Mouse (Mus musculus): Measurements from ENCODE around the gene Igf2bp1. TPM values are rescaled to one million over a fixed set of nuclear protein-coding genes. Genes with fewer than 3 reads are reported as not detected.
A peak's percentile ranks its signal among the peaks of the same experiment; 100 is the strongest.

Igf2bp1 gene
- polyA plus RNA-seq, 1 experiment = 392 TPM

GRCm38 (mm10) chr11:96017941-96018351, 12.2 kb upstream of the Igf2bp1 start:
- peaks cover 11% of the 10 kb centered on the region for H3K4me1 ChIP-seq (ENCODE audit: control insufficient read depth, insufficient read depth, low read length)
- no peaks in the 10 kb centered on the region for H3K36me3 ChIP-seq (ENCODE audit: control insufficient read depth, insufficient read depth, low read length, poor library complexity, severe bottlenecking)
- no peaks in the 10 kb centered on the region for H3K27me3 ChIP-seq (ENCODE audit: control insufficient read depth, insufficient read depth, low read length, poor library complexity, severe bottlenecking)
- no peaks in the 10 kb centered on the region for H3K9me3 ChIP-seq (replicated peaks; ENCODE audit: control insufficient read depth, insufficient read depth, low read length, poor library complexity, severe bottlenecking)
- H3K27ac ChIP-seq (ENCODE audit: insufficient read depth, low read length) = peak overlapping the region; percentile 99
- peak overlapping the region; percentile 4 for H3K4me3 ChIP-seq (ENCODE audit: low read depth, low read length)
- TF ChIP-seq CTCF (IDR thresholded peaks at IDR 0.05; ENCODE audit: low read depth, low read length) = no peak
- peak; percentile 98 for TF ChIP-seq EP300 (IDR thresholded peaks at IDR 0.05; ENCODE audit: insufficient read depth, low read depth, low read length)
- peak overlapping the region; percentile 26 for H3K9ac ChIP-seq (ENCODE audit: low read depth, poor library complexity, severe bottlenecking)

GRCm38 (mm10) chr11:96015421-96015820, 9.7 kb upstream of the Igf2bp1 start:
- Histone ChIP-seq H3K4me1 (ENCODE audit: control insufficient read depth, insufficient read depth, low read length) (peaks cover 10% of the 10 kb centered on the region), H3K36me3 (ENCODE audit: control insufficient read depth, insufficient read depth, low read length, poor library complexity, severe bottlenecking) (no peaks in the 10 kb centered on the region), H3K27ac (ENCODE audit: insufficient read depth, low read length) (no peak overlapping the region), H3K9me3 (replicated peaks; ENCODE audit: control insufficient read depth, insufficient read depth, low read length, poor library complexity, severe bottlenecking) (no peaks in the 10 kb centered on the region), H3K27me3 (ENCODE audit: control insufficient read depth, insufficient read depth, low read length, poor library complexity, severe bottlenecking) (no peaks in the 10 kb centered on the region), H3K9ac (ENCODE audit: low read depth, poor library complexity, severe bottlenecking) (no peak overlapping the region), H3K4me3 (ENCODE audit: low read depth, low read length) (no peak overlapping the region)
- TF ChIP-seq EP300 (IDR thresholded peaks at IDR 0.05; ENCODE audit: insufficient read depth, low read depth, low read length) = no peak
- TF ChIP-seq CTCF (IDR thresholded peaks at IDR 0.05; ENCODE audit: low read depth, low read length) = no peak
- TF ChIP-seq POLR2A (IDR thresholded peaks at IDR 0.05; ENCODE audit: insufficient read depth, low read length) = no peak

GRCm38 (mm10) chr11:96011982-96012381, 6.2 kb upstream of the Igf2bp1 start:
- Histone ChIP-seq H3K9ac (ENCODE audit: low read depth, poor library complexity, severe bottlenecking) (peak overlapping the region; percentile 58; the same call in 1 of the 2 replicates), H3K27me3 (ENCODE audit: control insufficient read depth, insufficient read depth, low read length, poor library complexity, severe bottlenecking) (no peaks in the 10 kb centered on the region), H3K36me3 (ENCODE audit: control insufficient read depth, insufficient read depth, low read length, poor library complexity, severe bottlenecking) (no peaks in the 10 kb centered on the region), H3K4me1 (ENCODE audit: control insufficient read depth, insufficient read depth, low read length) (peaks cover 2% of the 10 kb centered on the region), H3K4me3 (ENCODE audit: low read depth, low read length) (peak overlapping the region; percentile 24; the same call in 1 of the 2 replicates), H3K27ac (ENCODE audit: insufficient read depth, low read length) (no peak overlapping the region), H3K9me3 (replicated peaks; ENCODE audit: control insufficient read depth, insufficient read depth, low read length, poor library complexity, severe bottlenecking) (no peaks in the 10 kb centered on the region)
- TF ChIP-seq EP300 (IDR thresholded peaks at IDR 0.05; ENCODE audit: insufficient read depth, low read depth, low read length) (no peak), CTCF (IDR thresholded peaks at IDR 0.05; ENCODE audit: low read depth, low read length) (no peak), POLR2A (IDR thresholded peaks at IDR 0.05; ENCODE audit: insufficient read depth, low read length) (no peak)

GRCm38 (mm10) chr11:96008827-96009226, 3.1 kb upstream of the Igf2bp1 start:
- Histone ChIP-seq H3K4me1 (ENCODE audit: control insufficient read depth, insufficient read depth, low read length) (peaks cover 2% of the 10 kb centered on the region), H3K36me3 (ENCODE audit: control insufficient read depth, insufficient read depth, low read length, poor library complexity, severe bottlenecking) (peaks cover 5% of the 10 kb centered on the region; the same call in 1 of the 2 replicates), H3K9me3 (replicated peaks; ENCODE audit: control insufficient read depth, insufficient read depth, low read length, poor library complexity, severe bottlenecking) (no peaks in the 10 kb centered on the region), H3K27ac (ENCODE audit: insufficient read depth, low read length) (no peak overlapping the region), H3K4me3 (ENCODE audit: low read depth, low read length) (no peak overlapping the region), H3K27me3 (ENCODE audit: control insufficient read depth, insufficient read depth, low read length, poor library complexity, severe bottlenecking) (no peaks in the 10 kb centered on the region), H3K9ac (ENCODE audit: low read depth, poor library complexity, severe bottlenecking) (no peak overlapping the region; the same call in 1 of the 2 replicates)
- TF ChIP-seq CTCF (IDR thresholded peaks at IDR 0.05; ENCODE audit: low read depth, low read length) (no peak), EP300 (IDR thresholded peaks at IDR 0.05; ENCODE audit: insufficient read depth, low read depth, low read length) (no peak), POLR2A (IDR thresholded peaks at IDR 0.05; ENCODE audit: insufficient read depth, low read length) (no peak)

- H3K4me1 ChIP-seq (ENCODE audit: control insufficient read depth, insufficient read depth, low read length) = no peaks in the 10 kb centered on the region
- H3K9ac ChIP-seq (ENCODE audit: low read depth, poor library complexity, severe bottlenecking) = peak overlapping the region; percentile 98
- peak overlapping the region; percentile 88 for H3K27ac ChIP-seq (ENCODE audit: insufficient read depth, low read length)
- H3K36me3 ChIP-seq (ENCODE audit: control insufficient read depth, insufficient read depth, low read length, poor library complexity, severe bottlenecking) = peaks cover 5% of the 10 kb centered on the region; the same call in 1 of the 2 replicates
- H3K4me3 ChIP-seq (ENCODE audit: low read depth, low read length) = peak overlapping the region; percentile 76
- H3K27me3 ChIP-seq (ENCODE audit: control insufficient read depth, insufficient read depth, low read length, poor library complexity, severe bottlenecking) = no peaks in the 10 kb centered on the region
- TF ChIP-seq CTCF (IDR thresholded peaks at IDR 0.05; ENCODE audit: low read depth, low read length) (no peak), POLR2A (IDR thresholded peaks at IDR 0.05; ENCODE audit: insufficient read depth, low read length) (no peak), EP300 (IDR thresholded peaks at IDR 0.05; ENCODE audit: insufficient read depth, low read depth, low read length) (no peak)
- no peaks in the 10 kb centered on the region for H3K9me3 ChIP-seq (replicated peaks; ENCODE audit: control insufficient read depth, insufficient read depth, low read length, poor library complexity, severe bottlenecking)
Measured at GRCm38 (mm10) chr11:96007516-96008235, 1.9 kb upstream of the Igf2bp1 start.

GRCm38 (mm10) chr11:96006852-96007515, 1.2 kb upstream of the Igf2bp1 start:
- Histone ChIP-seq H3K4me1 (ENCODE audit: control insufficient read depth, insufficient read depth, low read length) (no peaks in the 10 kb centered on the region), H3K36me3 (ENCODE audit: control insufficient read depth, insufficient read depth, low read length, poor library complexity, severe bottlenecking) (peaks cover 7% of the 10 kb centered on the region), H3K9me3 (replicated peaks; ENCODE audit: control insufficient read depth, insufficient read depth, low read length, poor library complexity, severe bottlenecking) (no peaks in the 10 kb centered on the region), H3K27me3 (ENCODE audit: control insufficient read depth, insufficient read depth, low read length, poor library complexity, severe bottlenecking) (no peaks in the 10 kb centered on the region), H3K9ac (ENCODE audit: low read depth, poor library complexity, severe bottlenecking) (peak overlapping the region; percentile 98), H3K4me3 (ENCODE audit: low read depth, low read length) (peak overlapping the region; percentile 80), H3K27ac (ENCODE audit: insufficient read depth, low read length) (peak overlapping the region; percentile 90)
- TF ChIP-seq CTCF (IDR thresholded peaks at IDR 0.05; ENCODE audit: low read depth, low read length) (no peak), EP300 (IDR thresholded peaks at IDR 0.05; ENCODE audit: insufficient read depth, low read depth, low read length) (0 out of 2 replicates have a peak, but pooled peaks have one; percentile 45), POLR2A (IDR thresholded peaks at IDR 0.05; ENCODE audit: insufficient read depth, low read length) (peak; percentile 59)
